Mouse (Mus musculus) lung, postnatal 0 days (tissue): ENCODE data around the gene Inppl1.

Experiments used
- CTCF ChIP-seq: IDR thresholded peaks from 2 replicates; pipeline ENCODE4 v1.5.1; 2016; ENCODE audit warnings: antibody characterized with exemption, mild to moderate bottlenecking
- EP300 ChIP-seq: IDR thresholded peaks from 2 replicates; pipeline ENCODE4 v1.6.1; 2016; ENCODE audit warnings: antibody characterized with exemption, mild to moderate bottlenecking, control low read depth

- TF ChIP-seq CTCF (no peak), EP300 (no peak)
These were observed 5.7 kb downstream of the Inppl1 start for GRCm38 (mm10) chr7:101832372-101832771.
